Mouse (Mus musculus): ENCODE data around the gene Hat1. TPM values are rescaled to one million over a fixed set of nuclear protein-coding genes. Genes with fewer than 3 reads are reported as not detected.

The Hat1 gene
- polyA plus RNA-seq, 1 experiment from 2014 or later = 165 TPM

DNA sequence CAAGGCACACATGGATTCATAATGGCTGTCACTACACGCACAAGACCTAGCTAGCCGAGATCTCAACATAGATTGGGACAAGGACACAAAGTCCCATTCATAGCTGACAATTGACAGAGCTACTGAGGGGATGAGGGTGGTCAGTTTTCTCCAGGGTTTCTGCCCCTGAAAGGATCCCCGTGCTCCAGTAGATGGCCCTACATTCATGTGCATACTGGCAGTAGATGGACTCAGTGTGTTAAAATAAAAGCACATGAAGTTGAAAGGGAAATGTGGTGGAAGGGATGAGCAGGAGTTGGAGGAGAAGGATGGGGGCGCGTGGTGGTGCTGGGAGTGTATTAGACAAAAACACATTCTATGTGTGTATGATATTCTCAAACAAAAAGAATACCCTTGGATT, 63.0 kb downstream of the Hat1 start:
- Histone ChIP-seq H3K27ac (0 out of 2 replicates have a peak overlapping the region, but pooled peaks have one; percentile 45), H3K4me3 (no peak overlapping the region), H3K27me3 (replicated peaks) (peaks cover 30% of the 10 kb centered on the region), H3K9me3 (replicated peaks) (no peaks in the 10 kb centered on the region), H3K4me2 (no peak overlapping the region), H3K9ac (no peak overlapping the region), H3K4me1 (peaks cover 51% of the 10 kb centered on the region), H3K36me3 (no peaks in the 10 kb centered on the region)
- WGBS (ENCODE audit: insufficient replicate concordance) = 59% methylated on average over 5 of the region's 5 CpGs
- ATAC-seq = no peak

DNA sequence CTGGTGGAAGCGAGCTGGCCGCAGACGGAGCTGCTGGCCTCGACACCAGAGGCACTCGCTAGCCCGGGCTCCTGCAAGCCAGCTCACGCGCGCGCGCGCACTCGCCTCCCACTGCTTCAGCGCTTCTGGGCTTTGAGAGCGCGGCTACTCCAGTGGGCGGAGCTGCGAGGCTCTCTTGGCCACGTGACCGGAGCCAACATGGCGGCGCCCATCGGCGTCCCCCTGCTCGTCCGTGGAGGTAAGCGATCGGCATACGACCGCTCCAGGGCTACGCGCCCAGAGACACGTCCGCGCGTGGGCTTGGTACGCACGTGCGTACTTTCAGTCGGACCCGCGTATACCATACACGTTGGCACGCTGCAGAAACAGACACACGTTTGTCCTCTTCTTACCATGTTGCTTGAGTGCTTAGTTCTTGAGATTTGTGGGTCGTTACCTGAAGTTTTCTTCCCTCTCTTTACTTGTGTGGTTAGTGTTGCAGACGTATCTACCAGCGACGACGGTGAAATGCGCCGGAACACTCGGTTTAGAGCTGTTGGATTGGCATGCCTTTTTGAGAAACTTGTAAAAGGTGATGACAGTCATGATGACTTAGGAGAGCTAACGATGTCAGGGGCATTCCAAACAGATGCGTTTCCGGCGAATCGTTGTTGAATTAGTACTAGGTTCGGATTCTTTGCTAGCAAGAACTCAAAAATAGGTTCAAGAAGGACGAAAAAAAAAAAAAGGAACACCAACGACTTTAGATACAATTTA, 64.6 kb downstream of the Hat1 start, which contains the start of gene Metap1d:
Metap1d (plus strand) TSS at position 116 of the 756 bp plus-strand sequence.
- WGBS (ENCODE audit: insufficient replicate concordance) = under 1% methylated on average over 61 of the region's 61 CpGs
- peak; percentile 93 for ATAC-seq
- H3K27ac ChIP-seq = peak within 1 kb of the TSS; percentile 78

DNA sequence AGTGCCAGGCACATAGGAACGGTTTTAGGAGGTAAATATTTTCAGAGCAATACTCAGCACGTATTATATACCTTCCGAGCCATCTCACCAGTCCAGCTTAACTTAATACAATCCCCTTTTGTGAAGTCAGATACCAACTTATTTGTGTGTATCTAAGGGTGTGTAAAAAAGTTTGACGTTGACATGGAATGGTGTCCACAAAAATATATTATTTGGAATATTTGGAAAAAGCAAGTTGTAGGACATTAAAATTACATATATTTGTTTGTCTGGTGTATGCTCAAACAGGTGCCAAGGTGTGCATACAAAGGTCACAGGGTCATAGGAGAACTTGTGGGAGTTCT, 65.1 kb downstream of the Hat1 start:
- H3K9ac ChIP-seq = peak overlapping the region; percentile 75
- H3K4me2 ChIP-seq = peak overlapping the region; percentile 78
- H3K4me1 ChIP-seq = peaks cover 66% of the 10 kb centered on the region
- peak overlapping the region; percentile 77 for H3K4me3 ChIP-seq
- ATAC-seq = no peak
- H3K27ac ChIP-seq = peak overlapping the region; percentile 78
- H3K9me3 ChIP-seq (replicated peaks) = no peaks in the 10 kb centered on the region
- no peaks in the 10 kb centered on the region for H3K36me3 ChIP-seq
- 32% methylated on average over 4 of the region's 4 CpGs for WGBS (ENCODE audit: insufficient replicate concordance)
- peaks cover 14% of the 10 kb centered on the region for H3K27me3 ChIP-seq (replicated peaks)

More for the DNA sequence above, 64.6 kb downstream of the Hat1 start, which contains the start of gene Metap1d:
- Histone ChIP-seq H3K4me2 (peak within 1 kb of the TSS; percentile 78), H3K9ac (peak within 1 kb of the TSS; percentile 75), H3K27me3 (replicated peaks) (peaks cover 19% of the 10 kb centered on the region), H3K9me3 (replicated peaks) (no peaks in the 10 kb centered on the region), H3K4me3 (peak within 1 kb of the TSS; percentile 77), H3K4me1 (peaks cover 60% of the 10 kb centered on the region), H3K36me3 (no peaks in the 10 kb centered on the region)

DNA sequence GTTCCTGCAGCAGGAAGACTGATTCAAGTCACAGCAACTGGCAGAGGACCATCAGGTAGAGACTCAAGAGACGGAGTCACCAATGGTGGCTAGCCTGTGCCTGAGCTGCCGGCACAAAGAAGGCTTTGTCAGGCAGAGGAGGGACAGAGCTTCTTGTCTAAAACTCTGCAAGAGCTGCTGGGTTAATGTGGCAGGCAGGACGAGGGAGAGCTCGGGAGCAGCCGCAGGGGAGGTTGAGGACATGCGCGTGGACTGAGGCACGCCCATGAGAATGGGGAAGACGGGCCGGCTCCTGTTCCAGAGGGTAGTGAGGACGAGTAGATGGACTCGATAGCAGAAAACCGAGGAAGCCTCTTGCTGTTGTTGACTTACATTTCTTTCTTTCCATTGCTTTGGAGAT, 69.9 kb downstream of the Hat1 start:
- Histone ChIP-seq H3K9me3 (replicated peaks) (no peaks in the 10 kb centered on the region), H3K27ac (peak overlapping the region; percentile 68), H3K36me3 (no peaks in the 10 kb centered on the region), H3K9ac (peak overlapping the region; percentile 2; the same call in 1 of the 2 replicates), H3K27me3 (replicated peaks) (no peaks in the 10 kb centered on the region), H3K4me3 (no peak overlapping the region), H3K4me1 (peaks cover 88% of the 10 kb centered on the region), H3K4me2 (peak overlapping the region; percentile 23)
- WGBS (ENCODE audit: insufficient replicate concordance) = 66% methylated on average over 13 of the region's 13 CpGs
- ATAC-seq = no peak

DNA sequence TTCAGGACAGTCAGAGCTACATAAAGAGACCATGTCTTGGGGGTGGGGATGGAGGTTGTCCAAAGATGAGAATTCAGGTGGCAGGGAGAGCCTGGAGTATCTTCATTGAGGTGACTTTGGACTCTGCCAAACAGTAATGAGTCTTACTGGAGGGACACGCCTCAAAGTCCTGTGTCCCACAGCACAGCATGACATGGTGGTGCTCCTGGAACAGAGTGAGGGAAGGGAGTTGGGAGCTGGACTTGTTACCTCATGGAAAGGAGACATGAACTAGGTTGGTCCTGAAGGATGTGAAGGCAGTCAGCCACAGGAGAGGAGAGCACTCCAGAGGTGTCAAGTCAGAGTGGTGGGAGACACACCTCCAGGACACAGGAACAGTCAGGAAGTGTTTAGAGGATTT, 70.9 kb downstream of the Hat1 start:
- Histone ChIP-seq H3K27ac (peak overlapping the region; percentile 68), H3K9me3 (replicated peaks) (no peaks in the 10 kb centered on the region), H3K4me3 (no peak overlapping the region), H3K9ac (peak overlapping the region; percentile 2; the same call in 1 of the 2 replicates), H3K4me1 (peaks cover 88% of the 10 kb centered on the region), H3K4me2 (no peak overlapping the region), H3K27me3 (replicated peaks) (no peaks in the 10 kb centered on the region), H3K36me3 (0 out of 2 replicates have a peak, but pooled peaks cover 2% of the 10 kb centered on the region)
- ATAC-seq = no peak
- 86% methylated on average over 1 of the region's 1 CpGs for WGBS (ENCODE audit: insufficient replicate concordance)

DNA sequence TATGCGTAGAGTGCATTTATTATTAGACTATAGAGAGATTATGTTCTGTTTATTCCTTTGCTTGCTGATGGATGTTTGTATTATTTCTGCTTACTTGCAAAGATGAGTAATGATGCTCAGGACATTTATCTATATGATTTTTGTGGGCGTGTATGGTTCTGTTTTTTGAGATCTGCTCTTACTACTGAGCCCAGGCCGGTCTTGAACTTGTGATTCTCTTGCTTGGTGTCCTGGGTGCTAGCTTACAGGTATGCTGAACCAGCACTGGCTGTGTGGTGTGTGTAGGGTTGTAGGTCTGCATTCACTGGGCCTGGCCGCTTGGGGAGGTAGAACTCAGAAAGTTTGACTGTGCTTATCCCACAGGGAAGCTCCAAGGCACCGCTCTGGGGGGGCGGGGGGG, 72.4 kb downstream of the Hat1 start:
- Histone ChIP-seq H3K4me3 (peak overlapping the region; percentile 38), H3K27me3 (replicated peaks) (no peaks in the 10 kb centered on the region), H3K4me2 (peak overlapping the region; percentile 72), H3K36me3 (0 out of 2 replicates have a peak, but pooled peaks cover 2% of the 10 kb centered on the region), H3K27ac (peak overlapping the region; percentile 94), H3K4me1 (peaks cover 90% of the 10 kb centered on the region), H3K9me3 (replicated peaks) (no peaks in the 10 kb centered on the region), H3K9ac (peak overlapping the region; percentile 64)
- WGBS (ENCODE audit: insufficient replicate concordance) = 33% methylated on average over 5 of the region's 6 CpGs
- ATAC-seq = peak; percentile 62

DNA sequence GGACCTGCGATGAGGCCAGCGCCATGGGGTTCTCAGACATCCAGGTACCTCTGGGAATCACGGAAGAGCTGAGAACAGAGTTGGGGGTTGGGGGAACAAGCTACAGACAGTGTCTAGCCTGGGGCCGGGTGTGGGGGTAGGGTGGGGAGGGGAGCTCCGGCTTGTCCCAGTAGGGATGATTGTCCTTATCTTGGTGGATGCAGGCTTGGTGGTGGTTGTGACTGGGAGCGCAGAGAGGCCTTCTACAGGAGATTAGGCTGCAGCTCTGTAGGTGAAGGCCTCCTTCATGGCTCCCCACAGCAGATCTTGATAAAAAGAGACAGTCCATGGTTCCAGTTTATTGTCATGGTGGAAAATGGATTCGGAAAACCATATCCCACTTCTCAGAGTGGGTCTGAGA, 72.8 kb downstream of the Hat1 start:
- Histone ChIP-seq H3K9me3 (replicated peaks) (no peaks in the 10 kb centered on the region), H3K4me1 (peaks cover 89% of the 10 kb centered on the region), H3K9ac (peak overlapping the region; percentile 67), H3K27ac (peak overlapping the region; percentile 94), H3K4me2 (peak overlapping the region; percentile 72), H3K36me3 (0 out of 2 replicates have a peak, but pooled peaks cover 2% of the 10 kb centered on the region), H3K4me3 (peak overlapping the region; percentile 38), H3K27me3 (replicated peaks) (no peaks in the 10 kb centered on the region)
- peak; percentile 100 for ATAC-seq
- 15% methylated on average over 7 of the region's 7 CpGs for WGBS (ENCODE audit: insufficient replicate concordance)

DNA sequence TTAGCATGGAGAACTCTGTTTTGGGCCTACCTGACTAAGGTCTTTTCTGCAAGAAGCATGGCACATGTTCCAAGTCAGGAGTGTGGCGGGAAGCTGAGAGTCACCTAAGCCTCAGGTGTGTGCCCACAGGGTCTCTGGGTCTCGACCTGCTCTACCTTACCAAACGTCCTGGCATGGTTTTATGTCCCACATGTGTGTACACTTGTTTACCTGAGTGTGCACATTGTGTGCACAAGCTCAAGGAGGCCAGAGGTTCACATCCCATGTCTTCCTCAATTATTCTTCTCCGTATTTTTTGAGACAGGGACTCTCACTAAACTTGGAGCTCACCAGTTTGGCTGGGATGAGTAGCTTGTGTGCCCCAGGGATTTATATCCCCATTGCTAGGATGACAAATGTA, 73.3 kb downstream of the Hat1 start:
- H3K4me1 ChIP-seq = peaks cover 89% of the 10 kb centered on the region
- peak overlapping the region; percentile 67 for H3K9ac ChIP-seq
- 38% methylated on average over 4 of the region's 4 CpGs for WGBS (ENCODE audit: insufficient replicate concordance)
- H3K27ac ChIP-seq = peak overlapping the region; percentile 94
- H3K9me3 ChIP-seq (replicated peaks) = no peaks in the 10 kb centered on the region
- H3K4me2 ChIP-seq = peak overlapping the region; percentile 72
- peak overlapping the region; percentile 24 for H3K4me3 ChIP-seq
- peak; percentile 5; the same call in 1 of the 2 replicates for ATAC-seq
- no peaks in the 10 kb centered on the region for H3K27me3 ChIP-seq (replicated peaks)
- 0 out of 2 replicates have a peak, but pooled peaks cover 2% of the 10 kb centered on the region for H3K36me3 ChIP-seq

DNA sequence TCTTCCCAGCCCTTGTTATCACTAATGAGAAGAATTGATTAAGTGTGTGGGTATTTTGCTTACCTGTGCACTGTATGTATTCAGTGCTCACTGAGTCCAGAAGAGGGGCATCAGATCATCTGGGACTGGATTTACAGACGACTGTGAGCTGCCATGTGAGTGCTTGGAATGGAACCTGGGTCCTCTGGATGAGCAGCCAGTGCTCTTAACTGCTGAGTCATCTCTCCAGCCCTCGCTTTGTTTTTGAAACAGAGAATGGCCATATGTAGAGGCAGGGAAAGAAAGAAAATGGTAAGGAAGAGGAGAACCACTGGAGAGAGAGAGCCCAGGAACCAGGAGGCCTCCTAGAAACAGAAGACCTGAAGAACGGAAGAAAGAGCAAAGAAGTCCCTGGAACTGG, 73.8 kb downstream of the Hat1 start:
- no peak for ATAC-seq
- H3K4me2 ChIP-seq = peak overlapping the region; percentile 72
- peak overlapping the region; percentile 94 for H3K27ac ChIP-seq
- peaks cover 91% of the 10 kb centered on the region for H3K4me1 ChIP-seq
- no peak overlapping the region for H3K4me3 ChIP-seq
- H3K27me3 ChIP-seq (replicated peaks) = no peaks in the 10 kb centered on the region
- H3K9me3 ChIP-seq (replicated peaks) = no peaks in the 10 kb centered on the region
- peak overlapping the region; percentile 67 for H3K9ac ChIP-seq
- H3K36me3 ChIP-seq = 0 out of 2 replicates have a peak, but pooled peaks cover 2% of the 10 kb centered on the region
- WGBS (ENCODE audit: insufficient replicate concordance) = 45% methylated on average over 3 of the region's 3 CpGs

DNA sequence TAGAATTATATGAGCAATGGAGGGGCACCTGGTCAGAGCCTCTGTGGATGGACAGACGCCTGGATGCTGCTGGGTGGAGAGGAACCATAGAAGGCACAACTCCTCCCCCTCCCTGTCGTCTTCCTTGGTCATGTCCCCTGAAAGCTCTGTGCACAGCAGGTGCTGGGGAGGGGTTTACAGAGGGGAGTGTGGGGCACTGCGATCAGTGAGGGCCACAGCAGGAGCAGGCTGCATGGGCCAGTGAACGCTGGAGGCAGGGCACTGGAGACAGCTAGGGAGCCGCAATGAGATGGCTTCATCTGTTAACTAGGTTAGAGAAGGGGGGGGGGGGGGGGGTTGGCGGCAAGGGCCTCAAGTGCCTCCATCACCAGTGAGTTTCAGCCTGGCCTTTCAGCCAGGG, 77.3 kb downstream of the Hat1 start:
- peaks cover 73% of the 10 kb centered on the region for H3K4me1 ChIP-seq
- no peaks in the 10 kb centered on the region for H3K9me3 ChIP-seq (replicated peaks)
- H3K4me2 ChIP-seq = no peak overlapping the region
- 0 out of 2 replicates have a peak overlapping the region, but pooled peaks have one; percentile 3 for H3K9ac ChIP-seq
- H3K27me3 ChIP-seq (replicated peaks) = no peaks in the 10 kb centered on the region
- H3K4me3 ChIP-seq = no peak overlapping the region
- ATAC-seq = no peak
- H3K36me3 ChIP-seq = 0 out of 2 replicates have a peak, but pooled peaks cover 2% of the 10 kb centered on the region
- no peak overlapping the region; the same call in 1 of the 2 replicates for H3K27ac ChIP-seq
- WGBS (ENCODE audit: insufficient replicate concordance) = 30% methylated on average over 6 of the region's 6 CpGs

DNA sequence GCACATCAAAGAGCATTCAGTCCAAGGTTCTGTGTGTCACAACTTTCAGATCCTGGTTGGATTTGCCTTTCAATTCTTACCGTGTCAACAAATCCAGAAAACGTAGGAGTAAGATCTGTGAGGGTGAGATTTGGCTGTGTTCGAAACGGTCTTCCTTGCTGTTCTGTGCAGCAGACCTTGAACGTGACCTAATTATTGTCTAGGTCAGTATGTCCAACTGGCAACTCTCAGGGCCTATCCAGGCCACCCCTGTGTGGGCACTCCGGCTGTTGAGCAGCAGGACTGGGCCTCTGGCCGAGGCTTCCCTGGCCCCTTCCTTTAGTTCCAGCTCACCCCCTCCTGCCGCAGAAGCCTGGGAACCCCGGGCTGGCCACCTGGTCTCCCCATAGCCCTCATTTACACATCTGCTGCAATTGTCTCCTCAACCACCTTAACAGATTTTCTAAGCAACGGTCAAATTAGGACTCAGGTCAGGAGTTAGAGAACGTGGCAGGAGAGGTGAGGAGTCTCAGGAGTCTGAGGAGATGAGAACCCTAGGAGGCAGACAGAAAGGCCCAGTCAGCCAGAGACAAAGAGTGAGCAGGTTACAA, 78.2 kb downstream of the Hat1 start:
- 80% methylated on average over 11 of the region's 11 CpGs for WGBS (ENCODE audit: insufficient replicate concordance)
- H3K27ac ChIP-seq = peak overlapping the region; percentile 63
- no peak overlapping the region for H3K9ac ChIP-seq

DNA sequence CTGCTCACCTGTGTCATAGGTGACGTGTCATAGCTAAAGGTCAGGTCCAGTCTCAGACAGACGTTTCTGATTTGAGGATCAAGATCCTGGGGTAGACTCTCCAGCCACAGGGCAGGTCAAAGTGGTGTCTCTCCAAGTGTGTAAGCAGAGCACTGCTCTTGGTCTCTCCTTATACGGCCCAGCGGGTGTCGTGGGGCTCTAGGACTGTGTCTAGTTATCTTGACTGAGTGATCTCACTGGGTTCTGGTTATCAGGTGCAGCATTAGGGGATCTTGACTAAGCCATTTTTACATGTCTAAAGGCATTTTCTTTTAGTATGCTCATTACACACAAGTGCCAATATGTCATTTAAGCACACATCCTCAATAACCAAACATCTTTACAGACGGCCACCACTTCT, 82.3 kb downstream of the Hat1 start:
- Histone ChIP-seq H3K9ac (no peak overlapping the region), H3K9me3 (replicated peaks) (no peaks in the 10 kb centered on the region), H3K4me2 (no peak overlapping the region), H3K27me3 (replicated peaks) (no peaks in the 10 kb centered on the region), H3K27ac (no peak overlapping the region), H3K4me1 (peaks cover 39% of the 10 kb centered on the region), H3K4me3 (no peak overlapping the region), H3K36me3 (no peaks in the 10 kb centered on the region)
- ATAC-seq = peak; percentile 87
- WGBS (ENCODE audit: insufficient replicate concordance) = 62% methylated on average over 6 of the region's 6 CpGs

More for the DNA sequence above, 78.2 kb downstream of the Hat1 start:
- 0 out of 2 replicates have a peak, but pooled peaks cover 2% of the 10 kb centered on the region for H3K36me3 ChIP-seq
- H3K9me3 ChIP-seq (replicated peaks) = no peaks in the 10 kb centered on the region
- peaks cover 72% of the 10 kb centered on the region for H3K4me1 ChIP-seq
- H3K27me3 ChIP-seq (replicated peaks) = no peaks in the 10 kb centered on the region
- H3K4me2 ChIP-seq = no peak overlapping the region
- H3K4me3 ChIP-seq = no peak overlapping the region
- no peak for ATAC-seq
